Mouse (Mus musculus) c-Kit-negative CD71-positive TER-119-positive erythroid progenitor cells, embryonic 14.5 days (primary cell): ENCODE measurements around the gene Ttc4.

Experiments
- DNase-seq: peaks from one replicate; pipeline ENCODE4 v3.0.0-alpha.2; 2013; ENCODE audit warnings: low read depth, low spot score

Gene Ttc4

DNA sequence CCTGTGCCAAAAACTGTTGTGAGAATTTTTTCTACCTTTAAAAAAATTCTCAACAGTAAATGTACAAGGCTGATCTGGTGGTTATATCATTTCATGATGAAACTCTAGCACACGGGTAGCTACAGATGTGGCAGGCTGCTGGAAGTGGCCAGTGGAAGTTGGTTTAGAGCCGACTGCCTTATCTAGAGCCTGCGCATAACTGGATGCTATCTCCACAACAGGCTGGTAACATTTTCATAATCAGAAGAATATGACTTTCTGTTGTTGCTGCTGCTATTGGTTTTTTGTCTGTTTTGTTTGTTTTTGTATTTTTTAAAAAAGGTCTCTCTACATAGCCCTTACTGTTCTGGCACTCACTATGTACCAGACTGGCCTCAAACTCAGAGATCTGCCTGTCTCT lies 26.2 kb downstream of the Ttc4 start:
- no peak for DNase-seq

DNA sequence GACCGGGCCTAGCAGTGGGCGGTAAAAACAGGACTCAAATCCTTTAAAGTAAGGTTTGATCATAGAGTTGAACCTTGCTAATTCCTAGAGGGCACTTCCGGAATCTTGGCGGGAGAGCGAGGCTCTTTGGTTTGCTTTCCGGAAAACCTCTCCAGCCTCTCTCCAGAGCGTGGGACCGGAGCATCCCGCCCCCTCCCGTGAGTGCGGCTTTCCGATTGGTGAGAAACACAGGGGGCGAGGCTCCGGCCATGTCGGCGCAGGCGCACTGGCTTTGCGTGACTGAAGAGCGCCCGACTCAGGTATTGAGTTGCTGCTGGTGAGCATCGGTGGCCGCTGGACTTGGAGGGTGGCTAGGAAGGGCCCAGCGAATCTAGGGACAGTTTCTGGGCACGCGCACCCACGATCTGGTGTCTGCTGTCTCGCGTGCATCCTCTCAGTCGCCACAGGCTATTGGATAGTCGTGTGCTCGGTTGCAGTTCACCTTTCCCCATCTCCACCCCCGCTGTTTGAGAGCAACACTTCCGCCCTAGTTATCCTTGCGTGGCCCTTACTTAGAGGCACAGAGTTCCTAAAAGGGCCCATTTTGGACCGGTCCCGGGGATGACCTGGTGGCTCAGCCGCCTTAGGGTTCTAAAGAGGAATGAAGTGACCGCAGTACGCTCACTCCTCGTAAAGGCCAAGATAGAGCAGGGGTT lies 27.8 kb downstream of the Ttc4 start, which contains the start of gene Pars2:
Gene Pars2 (plus strand): TSS at position 237 of the 695 bp plus-strand sequence.
- DNase-seq = peak; percentile 91

DNA sequence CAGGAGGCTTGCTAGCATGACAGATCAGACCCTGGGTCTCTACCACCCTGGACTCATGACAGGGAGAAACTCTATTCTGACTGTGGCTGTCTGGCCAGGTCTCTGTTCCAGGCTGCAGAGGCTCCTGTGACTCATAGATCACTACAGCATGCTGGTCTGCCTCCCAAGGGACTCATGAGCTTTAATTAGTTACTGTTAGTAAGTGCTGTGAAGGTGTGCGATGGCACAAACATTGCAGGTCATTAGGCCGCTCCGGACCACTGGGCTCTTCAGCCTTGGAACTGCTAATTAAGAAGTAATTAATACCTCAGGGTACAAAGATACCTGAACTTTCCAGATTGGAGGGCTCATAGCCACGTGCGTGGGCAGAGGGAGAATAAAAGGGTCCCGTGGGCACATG lies 31.6 kb downstream of the Ttc4 start:
- no peak for DNase-seq

DNA sequence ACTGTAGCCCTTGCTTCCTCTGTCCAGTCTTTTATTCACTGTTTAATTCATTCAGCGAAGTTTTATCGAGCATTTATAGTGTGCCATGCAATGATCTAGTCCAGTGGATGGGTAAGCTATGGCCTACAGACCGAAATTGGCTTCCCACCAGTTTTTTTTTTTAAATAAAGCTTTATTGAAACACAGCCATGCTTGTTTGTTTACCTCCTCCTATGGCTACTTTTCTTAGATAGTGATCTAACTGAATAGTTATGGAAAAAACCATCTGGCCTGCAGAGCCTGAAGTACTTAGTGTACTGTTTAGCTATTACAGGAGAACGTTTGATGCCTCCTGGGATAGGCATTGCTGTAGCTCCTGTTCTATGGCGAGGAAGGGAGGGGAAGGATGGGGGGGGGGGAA lies 32.9 kb downstream of the Ttc4 start:
- DNase-seq = no peak

DNA sequence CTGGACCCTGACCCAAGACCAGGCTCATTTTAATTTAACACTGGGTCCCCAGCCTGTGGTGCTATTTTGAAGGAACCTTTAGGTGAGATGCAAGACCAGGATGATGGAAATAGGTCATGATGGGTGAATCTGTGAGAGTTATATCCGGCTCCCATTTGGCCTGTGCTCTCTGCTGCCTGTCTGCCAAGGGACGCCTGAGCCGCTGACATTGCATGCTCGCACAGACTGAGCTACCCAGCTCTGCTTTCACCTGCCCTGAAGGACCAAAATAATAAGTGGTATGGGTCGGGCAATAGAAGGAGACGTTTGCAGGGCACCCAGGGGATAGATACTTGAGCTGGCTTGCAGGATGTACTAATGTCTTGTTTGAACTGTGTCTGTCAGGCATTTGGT lies 34.5 kb downstream of the Ttc4 start:
- DNase-seq = no peak

DNA sequence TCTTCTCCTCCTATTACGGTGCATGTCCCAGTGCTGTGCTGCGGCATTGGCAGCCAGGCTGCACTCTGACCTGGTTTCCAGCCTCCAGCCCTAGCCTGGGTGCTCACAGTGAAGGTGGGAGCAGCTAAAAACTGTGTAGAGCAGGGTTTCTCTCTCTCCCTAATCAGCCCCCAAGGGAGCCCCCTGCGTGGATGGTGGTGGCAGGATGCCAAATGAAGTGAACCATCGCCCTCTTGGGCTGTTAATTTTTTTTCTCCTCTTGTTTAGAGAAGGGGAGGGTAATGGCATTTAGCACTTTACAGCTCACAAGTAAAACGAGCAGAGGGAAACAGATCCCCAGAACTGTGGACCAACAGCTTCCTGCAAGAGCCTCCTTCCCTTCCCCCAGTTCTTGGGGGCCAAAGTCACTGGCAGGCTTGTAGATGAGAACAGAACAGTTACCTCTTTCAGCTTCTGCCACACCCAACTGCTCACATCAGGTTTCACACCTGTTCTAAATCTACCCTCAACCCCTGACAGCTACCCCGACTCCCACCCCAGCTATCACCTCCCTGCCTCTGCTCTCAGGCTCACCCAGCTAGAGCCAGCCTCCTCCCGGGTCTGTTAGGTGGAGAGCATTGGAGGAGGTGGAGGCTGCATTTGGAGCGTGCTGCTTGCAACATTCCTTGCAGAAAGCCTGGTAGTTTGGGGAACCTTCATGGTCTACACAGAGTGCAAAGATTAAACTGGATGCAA lies 35.1 kb downstream of the Ttc4 start:
- DNase-seq = no peak

DNA sequence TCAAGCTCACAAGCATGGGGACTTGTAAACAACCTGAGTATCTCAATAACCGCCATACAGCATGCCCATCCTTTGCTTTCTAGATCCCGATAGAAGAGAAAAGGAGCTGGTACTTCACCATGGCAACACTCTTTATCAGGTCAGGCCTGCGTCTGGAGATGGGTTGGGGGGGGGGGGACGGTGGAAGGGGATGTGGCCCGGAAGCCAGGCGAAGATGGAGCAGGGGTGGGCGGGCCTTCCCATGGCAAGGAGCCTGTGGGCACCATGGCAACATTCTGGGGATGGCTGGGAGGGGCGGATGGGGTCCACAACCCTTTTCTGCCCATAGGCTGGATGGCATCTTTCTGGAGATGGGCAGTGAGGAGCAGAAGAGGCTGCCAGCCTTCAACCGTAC lies 44.7 kb downstream of the Ttc4 start:
- DNase-seq = no peak

DNA sequence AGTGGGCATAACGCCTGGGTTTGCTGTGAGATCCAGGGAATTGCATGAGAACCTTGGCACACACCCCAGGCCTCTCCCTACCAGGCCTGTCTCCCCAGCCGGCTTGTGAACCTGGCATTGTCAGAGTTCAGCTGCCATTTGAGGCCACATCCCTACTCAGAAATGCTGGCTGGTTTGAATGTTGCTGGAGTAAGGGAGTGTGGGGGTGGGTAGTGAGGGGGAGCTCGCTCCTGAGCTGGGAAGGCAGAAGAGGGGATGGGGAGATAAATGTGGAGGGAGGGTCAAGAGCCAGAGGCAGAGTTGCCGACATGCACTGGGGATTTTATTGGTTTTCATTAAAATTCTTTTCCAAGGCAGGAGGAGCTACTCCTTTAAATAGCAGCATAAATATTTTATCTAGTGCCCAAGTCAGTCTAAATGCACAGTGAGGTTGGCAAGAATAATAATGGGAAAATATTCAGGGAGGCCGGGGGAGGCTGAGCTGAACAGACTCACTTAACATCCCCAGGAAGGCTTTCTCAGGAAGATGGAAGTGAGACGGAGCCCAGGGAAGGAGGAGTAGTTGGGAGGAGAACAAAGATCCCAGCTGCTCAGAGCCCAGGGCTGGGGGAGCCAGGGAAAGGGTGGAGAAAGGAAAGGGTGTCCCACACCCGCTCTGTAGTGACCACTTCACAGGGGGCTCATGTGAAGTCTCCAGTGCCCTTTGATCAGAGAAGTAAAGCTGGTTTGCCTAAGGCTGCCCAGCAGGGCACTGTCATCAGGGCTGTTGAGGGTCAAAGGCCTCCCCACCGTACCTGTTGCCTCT lies 45.3 kb downstream of the Ttc4 start:
- DNase-seq = no peak

DNA sequence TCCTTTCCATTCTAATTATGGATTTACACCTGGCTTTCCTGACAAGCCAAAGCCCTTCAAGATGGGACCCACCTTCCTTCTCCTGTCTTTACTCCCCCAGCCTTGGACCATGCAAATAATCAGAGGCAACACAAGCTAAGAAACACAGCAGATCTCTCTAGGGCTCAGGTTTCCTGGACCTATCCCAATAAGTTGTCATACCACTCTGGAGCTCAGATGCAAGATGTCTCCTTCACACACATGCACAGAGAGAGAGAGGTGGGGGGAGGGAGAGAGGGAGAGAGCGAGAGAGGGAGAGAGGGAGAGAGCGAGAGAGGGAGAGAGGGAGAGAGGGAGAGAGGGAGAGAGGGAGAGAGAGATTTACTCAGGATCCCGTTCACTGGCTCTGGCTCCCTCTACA lies 46.4 kb downstream of the Ttc4 start:
- DNase-seq = no peak

DNA sequence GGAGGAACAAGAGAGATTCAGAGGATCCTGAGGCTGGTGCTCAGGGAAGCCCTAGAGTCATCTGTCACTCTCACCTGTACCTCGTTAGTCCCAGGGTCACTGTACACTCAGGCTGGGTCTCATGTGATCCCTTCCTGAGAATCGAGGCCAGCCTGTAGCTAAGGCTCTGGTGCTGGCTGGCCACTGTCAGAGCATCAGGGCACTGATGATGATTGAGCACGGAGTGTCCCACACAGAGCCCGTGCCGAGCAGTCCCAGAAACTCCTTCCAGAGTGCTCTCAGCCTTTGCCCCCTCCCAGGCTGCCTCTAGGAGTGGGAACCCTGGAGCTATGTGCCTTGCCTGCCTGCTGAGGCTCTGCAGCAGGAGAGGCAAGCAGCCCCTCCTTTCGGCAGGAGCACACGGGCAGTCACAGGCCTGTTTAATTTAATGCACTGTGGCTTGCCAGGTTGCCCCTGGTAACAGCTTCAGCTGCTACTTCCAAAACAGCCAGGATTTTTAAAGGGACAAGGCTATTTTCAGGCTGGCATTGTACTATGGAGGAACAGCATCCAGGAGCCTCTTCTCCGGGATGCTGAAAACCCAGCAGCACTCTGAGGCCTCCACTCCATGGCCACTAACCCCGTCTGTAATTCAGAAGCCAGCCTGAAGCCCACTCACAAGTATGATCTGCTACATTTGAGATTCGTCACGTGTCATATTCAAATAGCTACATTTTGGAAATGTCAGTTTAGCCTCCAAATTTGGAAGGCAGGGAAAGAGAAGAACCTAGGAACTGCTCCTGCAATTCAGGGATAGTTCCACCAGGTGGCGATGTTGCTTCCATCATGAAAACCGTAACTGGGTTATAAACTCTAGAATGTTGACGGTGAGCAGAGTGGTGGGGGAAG lies 48.2 kb downstream of the Ttc4 start:
- DNase-seq = peak; percentile 57

DNA sequence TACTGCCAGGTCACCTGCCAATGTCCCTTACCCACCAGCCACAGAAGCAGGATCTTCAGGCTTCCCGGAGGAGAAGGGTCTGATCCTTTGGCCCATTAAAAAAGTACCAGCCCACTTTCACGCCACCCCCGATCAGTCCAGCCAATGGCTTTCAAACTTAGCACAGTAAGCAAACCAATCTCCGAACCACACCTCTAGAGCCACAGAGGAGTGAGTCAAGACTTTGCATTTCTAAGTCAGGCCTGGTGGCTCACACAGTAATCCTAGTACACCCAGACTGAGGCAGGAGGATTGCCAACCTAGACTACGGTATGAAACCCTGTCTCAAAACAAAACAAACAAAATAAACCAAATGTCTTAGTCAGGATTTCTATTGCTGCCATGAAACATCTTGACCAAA lies 49.4 kb downstream of the Ttc4 start:
- no peak for DNase-seq

DNA sequence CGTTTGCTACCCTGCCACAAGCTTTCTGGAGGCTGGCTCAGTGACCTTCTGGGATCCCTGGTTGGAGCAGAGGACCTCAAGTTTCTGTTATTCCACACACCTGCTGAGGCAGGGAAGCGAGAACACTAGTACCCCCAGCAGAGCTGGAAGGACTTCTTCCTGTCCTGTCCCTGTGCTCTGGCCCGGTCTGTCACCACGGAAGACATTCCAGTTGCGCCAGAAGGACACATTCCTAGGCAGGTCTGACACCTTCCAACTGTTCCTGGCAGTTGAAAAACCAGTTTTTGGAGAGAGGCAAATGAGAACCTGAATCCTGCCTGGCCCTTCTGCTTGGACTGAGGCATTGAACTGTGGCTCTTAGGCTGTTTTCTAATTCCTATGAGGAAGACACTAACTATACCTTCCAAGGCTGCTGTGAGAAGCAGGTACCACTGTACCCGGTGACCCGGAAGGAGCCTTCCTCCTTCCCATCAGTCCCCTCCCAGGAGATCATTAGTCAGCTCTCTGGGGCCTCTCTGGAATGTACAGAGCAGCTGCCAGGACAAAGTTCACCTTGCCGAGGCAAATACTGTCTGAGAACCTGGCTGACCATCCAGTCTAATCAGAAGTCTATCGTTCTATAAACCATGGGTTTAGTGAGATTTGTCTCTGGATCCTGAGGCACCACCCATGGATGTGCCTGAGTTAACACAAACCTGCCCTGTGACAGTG lies 49.9 kb downstream of the Ttc4 start:
- no peak for DNase-seq

DNA sequence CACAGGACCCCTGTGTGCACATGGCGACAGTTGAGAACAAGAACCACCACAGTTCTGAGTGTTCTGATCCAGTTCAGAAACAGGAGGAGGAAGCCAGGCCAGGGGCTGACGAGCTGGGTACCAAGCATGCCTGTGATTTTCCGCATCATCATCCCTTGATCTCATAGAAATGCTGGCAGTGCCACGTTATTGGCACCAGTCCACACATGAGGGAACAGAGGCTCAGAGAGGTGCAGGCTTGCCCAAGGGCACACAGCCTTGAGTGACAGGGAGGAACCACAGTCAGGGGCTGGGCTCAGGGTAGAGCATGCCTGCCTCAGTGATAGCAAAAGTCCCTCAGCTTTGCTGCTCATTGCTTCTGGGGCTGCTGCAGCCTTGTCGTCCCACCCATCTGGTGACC lies 50.9 kb downstream of the Ttc4 start:
- DNase-seq = no peak

DNA sequence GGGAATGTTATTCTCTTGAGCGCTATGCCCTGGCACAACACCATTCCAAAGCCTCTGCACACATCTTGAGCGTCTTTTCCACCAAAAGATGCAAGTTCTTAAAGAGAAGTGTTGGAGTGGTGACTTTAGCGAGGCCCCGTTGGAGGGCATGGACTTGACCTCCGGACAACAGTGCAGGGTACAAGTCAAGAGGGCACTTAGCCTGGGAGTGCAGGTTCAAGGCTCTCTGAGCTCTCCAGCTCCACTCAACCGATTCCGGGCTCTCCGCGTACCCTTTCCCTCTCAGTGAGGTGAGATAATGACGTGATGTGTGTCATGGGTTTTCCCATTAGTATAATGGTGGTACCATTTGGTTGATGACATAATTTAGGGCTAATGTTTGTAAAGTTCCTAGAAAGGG lies 54.5 kb downstream of the Ttc4 start:
- no peak for DNase-seq

DNA sequence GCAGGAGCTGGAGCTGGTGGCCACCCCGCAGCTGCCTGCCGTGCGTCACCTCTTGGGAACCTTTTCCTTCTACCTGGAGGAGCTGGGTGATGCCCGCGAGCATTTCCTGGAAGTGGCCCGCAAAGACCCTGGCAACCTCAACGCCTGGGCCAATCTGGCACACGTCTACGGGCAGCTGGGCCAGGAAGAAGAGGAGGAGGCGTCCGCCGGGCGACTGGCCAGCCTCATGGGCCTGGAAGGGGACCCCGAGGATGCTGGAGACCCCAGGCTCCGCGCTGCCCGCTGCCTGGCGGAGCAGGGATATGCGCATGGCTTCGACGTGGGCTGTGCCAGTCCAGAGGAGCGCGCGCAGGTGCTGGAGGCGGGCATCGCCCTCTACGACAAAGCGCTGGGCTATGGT lies 56.0 kb downstream of the Ttc4 start:
- no peak for DNase-seq

DNA sequence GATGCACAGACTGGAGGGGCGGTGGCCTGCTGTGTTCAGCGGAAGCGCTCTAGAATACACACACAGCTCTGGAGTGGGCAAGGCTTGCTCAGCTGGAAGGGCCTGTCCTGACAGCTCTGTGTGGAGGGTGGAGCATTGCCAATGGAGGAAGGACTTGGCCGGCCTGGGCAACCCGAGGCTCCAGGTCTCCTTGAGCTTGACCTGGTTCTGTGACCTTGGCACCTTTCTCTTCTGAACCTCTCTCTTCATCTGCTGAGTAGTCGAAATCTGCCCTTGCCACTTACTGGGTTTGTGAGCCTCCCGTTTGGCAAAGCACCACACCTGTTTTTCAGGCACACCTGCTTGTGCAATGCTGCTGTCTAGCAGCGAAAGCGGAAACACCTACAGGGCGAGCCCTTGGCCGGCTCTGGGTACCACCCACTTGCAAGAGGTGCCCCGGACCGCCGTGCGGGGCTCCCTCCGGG lies 56.7 kb downstream of the Ttc4 start, which contains the start of gene Ttc22:
Gene Ttc22 (plus strand): TSS at position 403 of the 464 bp plus-strand sequence.
- no peak for DNase-seq

DNA sequence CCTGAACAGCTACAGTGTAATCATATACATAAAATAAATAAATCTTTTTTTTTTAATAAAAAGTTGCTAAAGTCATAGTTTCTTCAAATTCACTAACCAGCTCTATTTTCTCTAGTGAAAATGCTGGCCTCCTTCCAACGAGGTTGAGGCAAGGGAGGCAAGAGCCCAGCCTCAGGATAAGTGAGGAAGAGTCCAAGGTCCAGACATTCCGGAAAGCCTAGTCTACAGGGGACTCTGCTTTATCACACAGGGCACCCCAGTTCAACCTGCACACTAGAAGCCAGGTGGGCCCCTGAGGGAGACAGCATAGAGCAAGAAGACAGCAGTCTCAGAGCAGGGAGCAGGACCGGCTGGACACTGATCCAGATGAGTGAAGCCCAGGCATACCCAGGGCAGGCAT lies 57.3 kb downstream of the Ttc4 start:
- DNase-seq = no peak

DNA sequence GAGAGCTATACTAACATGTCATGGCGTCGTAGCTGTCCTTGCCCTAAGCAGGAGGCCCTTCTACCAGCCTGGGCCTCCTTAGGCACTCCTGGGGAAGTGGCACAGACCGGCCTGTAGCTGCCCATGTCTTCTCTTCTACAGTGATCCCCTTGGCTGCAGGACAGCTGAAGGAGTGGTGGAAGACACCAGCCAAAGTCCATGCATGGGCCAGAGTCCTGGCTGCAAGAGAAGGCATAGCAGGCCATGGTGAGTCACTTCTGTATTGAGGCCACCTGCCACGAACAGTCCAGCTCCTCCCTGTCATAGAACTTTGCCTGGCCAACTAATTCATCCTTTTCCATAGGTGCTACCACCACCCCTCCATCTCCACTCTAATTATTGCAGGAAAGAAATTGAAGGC lies 59.8 kb downstream of the Ttc4 start:
- DNase-seq = no peak

DNA sequence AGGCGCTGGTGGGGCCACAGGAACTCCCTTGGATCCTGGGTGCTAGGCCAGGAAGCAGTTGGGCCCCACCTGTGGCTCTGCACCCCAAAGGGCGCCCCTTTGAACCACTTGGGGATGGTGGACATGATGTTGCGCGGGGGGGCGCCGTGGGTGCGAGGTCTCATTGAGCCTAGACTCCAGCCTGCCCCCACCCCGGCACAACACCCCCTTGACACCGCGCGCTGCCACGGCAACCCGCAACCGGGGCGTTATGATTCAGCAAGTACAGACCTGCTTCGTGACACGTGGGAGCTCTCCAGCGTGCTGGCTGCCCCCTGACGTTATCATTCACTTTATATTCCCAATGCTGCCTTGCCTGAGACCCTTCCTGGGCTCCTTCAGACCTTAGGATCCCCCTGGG lies 61.7 kb downstream of the Ttc4 start, which contains the start of gene Lexm:
Gene Lexm (minus strand): TSS at position 186 of the 400 bp plus-strand sequence.
- DNase-seq = no peak

DNA sequence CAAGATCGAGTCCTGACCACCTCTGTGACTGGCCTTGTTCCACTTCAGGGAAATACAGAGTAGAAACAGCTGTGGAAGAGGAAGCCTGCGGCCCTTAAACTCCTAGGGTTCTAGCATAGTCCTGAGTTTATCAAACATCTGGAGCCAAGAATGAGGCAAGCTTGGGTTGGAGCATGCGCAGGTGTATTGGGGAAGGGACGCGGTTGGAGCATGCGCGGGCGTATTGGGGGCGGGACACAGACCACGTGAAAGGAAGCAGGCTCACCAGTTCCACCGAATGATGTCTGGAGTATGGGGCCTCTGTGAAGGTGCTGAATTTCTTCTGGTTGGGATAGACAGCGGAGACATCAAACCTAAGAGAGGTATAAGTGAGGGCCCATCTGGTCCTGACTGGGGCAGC lies 63.1 kb downstream of the Ttc4 start:
- DNase-seq = no peak

DNA sequence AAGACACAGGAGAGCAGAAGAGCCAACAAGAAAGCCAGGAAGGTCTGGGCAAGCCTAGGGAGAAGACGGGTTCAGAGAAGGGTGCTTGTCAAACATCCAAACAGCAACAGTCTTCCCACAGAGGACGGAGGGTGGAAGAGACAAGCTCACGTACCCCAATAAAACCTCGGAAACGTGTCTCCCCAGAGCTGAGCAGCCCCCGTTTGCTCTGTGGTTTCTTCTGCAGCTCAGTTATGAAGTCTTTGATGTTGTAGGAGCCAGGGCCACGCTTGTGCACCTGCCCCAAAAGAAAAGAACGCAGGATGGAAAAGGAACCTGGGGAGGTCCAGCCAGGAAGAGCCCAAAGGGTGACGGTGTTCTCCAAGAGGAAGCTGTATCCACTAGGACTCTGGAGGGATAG lies 63.9 kb downstream of the Ttc4 start:
- DNase-seq = no peak
